Mouse (Mus musculus): ENCODE results near the gene Gm49486.

DNA sequence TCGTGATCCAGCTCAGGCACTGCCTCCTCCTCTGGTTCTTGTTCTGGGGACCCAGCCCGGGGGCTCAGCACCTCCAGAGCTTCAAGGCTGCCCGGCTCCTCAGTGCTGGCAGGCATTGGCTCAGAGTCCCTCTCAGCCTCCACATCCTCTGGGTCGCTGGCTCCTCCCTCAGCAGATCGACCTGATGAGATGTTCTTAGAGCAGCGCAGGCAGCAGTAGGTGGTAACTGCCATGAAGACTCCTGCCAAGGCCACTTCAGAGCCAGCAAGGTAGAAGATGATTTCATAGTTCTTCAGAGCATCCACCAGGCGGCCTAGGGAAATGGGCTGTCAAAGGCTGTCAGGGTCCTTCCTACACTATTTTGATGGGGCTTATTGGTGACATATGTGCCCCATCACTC is 22.0 kb downstream of the Gm49486 start:
- TF ChIP-seq CTCF (conservative IDR thresholded peaks at IDR 0.05; ENCODE audit: low read length) (no peak), NANOG (IDR thresholded peaks at IDR 0.05; ENCODE audit: borderline replicate concordance, low read length) (no peak)

Data from E14TG2a.4 (cell line).